Mouse (Mus musculus) forebrain, embryonic 13.5 days (tissue): ENCODE results near the gene Gnao1. TPM values are rescaled to one million over a fixed set of nuclear protein-coding genes. Genes with fewer than 3 reads are reported as not detected.

Experiments used
- ATAC-seq: fragments of 200-750 bp; cut with Nextera tagmentation; 2 replicates; pipeline ENCODE4 v1.8.0; 2017
- H3K27ac ChIP-seq: fragments of 300-500 bp; sonication (generic); 2 replicates; pipeline ENCODE4 v1.5.1; 2015; ENCODE audit warnings: inconsistent platforms, mild to moderate bottlenecking, moderate library complexity
- H3K27me3 ChIP-seq: fragments of 300-500 bp; sonication (generic); 2 replicates; pipeline ENCODE4 v1.6.1; 2015; ENCODE audit warnings: mild to moderate bottlenecking, inconsistent platforms
- H3K36me3 ChIP-seq: fragments of 300-500 bp; sonication (generic); 2 replicates; pipeline ENCODE4 v1.6.1; 2015; ENCODE audit warnings: mild to moderate bottlenecking, inconsistent platforms; ENCODE audit not compliant: poor library complexity, severe bottlenecking
- H3K4me1 ChIP-seq: fragments of 300-500 bp; sonication (generic); 2 replicates; pipeline ENCODE4 v1.6.1; 2015; ENCODE audit warnings: inconsistent platforms
- H3K4me2 ChIP-seq: fragments of 300-500 bp; sonication (generic); 2 replicates; pipeline ENCODE4 v1.6.1; 2015; ENCODE audit warnings: inconsistent platforms, mild to moderate bottlenecking, moderate library complexity
- H3K4me3 ChIP-seq: fragments of 300-500 bp; sonication (generic); 2 replicates; pipeline ENCODE4 v1.5.1; 2015; ENCODE audit warnings: mild to moderate bottlenecking, inconsistent platforms
- H3K9ac ChIP-seq: fragments of 300-500 bp; sonication (generic); 2 replicates; pipeline ENCODE4 v1.6.1; 2015; ENCODE audit warnings: mild to moderate bottlenecking, inconsistent platforms
- H3K9me3 ChIP-seq: fragments of 300-500 bp; sonication (generic); replicated peaks from 2 replicates; pipeline ENCODE4 v1.6.1; 2016; ENCODE audit warnings: inconsistent platforms
- WGBS: fragments of 180-500 bp; shearing (Covaris S2); methylation state at CpG from one replicate; pipeline ENCODE4 v1.1.7; 2015; 5-methylcytosine and 5-hydroxymethylcytosine counted together
- polyA plus RNA-seq: library from polyadenylated mRNA; unstranded; fragments of >200 nt; fragmentation: Nextera tagmentation; extraction: Ambion mirVana; gene quantifications from 2 replicates; pipeline ENCODE4 v1.2.1, GENCODE M21; 2015

Gnao1 gene
- 86.2 and 99.4 TPM in 2 replicates for polyA plus RNA-seq

DNA sequence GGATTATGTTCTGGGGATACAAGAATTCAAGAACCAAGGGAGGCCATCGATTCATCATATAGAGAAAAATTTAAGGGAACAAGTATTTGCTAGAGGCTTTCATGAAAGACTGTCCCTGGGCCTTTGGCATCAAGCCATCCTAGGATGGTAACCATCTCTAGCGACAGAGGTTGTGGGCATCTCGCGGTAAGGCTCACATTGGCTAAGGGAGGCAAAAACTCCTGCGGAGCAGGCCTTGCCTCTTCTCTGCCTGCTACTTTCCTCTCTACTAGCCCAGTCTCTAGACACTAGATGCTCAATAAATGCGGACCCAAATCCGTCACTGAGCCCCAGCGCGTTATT, at the start of gene Gnao1:
Gene Gnao1, plus strand, starts transcription at position 281 of the 342 bp plus-strand sequence.
- H3K27ac ChIP-seq: peak within 1 kb of the TSS; percentile 95
- WGBS: 11% methylated on average over 9 of the region's 9 CpGs
- no peaks in the 10 kb centered on the region for H3K9me3 ChIP-seq
- peak within 1 kb of the TSS; percentile 87 for H3K4me3 ChIP-seq
- H3K27me3 ChIP-seq: no peaks in the 10 kb centered on the region
- peak within 1 kb of the TSS; percentile 95 for H3K4me2 ChIP-seq
- no peaks in the 10 kb centered on the region for H3K36me3 ChIP-seq
- ATAC-seq: no peak
- peaks cover 22% of the 10 kb centered on the region for H3K4me1 ChIP-seq
- peak within 1 kb of the TSS; percentile 95 for H3K9ac ChIP-seq

DNA sequence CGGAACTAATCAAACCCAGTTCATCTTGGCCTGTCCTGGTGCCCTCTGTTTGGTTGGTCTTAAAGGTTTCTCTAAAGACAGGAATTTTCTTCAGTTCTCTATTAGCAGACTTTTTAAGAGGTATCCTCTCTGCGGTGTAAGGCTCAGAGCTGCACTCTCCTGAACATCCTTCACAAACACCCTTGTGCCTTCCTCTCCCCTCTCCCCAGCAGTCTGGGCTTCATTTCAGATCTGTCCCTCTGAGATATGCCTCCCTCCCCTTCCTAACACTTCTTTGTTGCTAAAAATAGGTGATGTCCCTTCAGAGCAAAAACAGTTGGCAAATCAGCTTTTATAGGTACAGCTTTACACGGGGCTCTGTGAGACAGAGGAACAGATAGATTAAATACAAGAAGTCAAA, 32.2 kb upstream of the Gnao1 start:
- no peaks in the 10 kb centered on the region for H3K9me3 ChIP-seq
- no peaks in the 10 kb centered on the region for H3K4me1 ChIP-seq
- WGBS: 74% methylated on average over 3 of the region's 3 CpGs
- no peak overlapping the region for H3K27ac ChIP-seq
- no peaks in the 10 kb centered on the region for H3K27me3 ChIP-seq
- H3K4me2 ChIP-seq: no peak overlapping the region
- no peak overlapping the region for H3K4me3 ChIP-seq
- H3K36me3 ChIP-seq: no peaks in the 10 kb centered on the region
- H3K9ac ChIP-seq: no peak overlapping the region
- no peak for ATAC-seq

DNA sequence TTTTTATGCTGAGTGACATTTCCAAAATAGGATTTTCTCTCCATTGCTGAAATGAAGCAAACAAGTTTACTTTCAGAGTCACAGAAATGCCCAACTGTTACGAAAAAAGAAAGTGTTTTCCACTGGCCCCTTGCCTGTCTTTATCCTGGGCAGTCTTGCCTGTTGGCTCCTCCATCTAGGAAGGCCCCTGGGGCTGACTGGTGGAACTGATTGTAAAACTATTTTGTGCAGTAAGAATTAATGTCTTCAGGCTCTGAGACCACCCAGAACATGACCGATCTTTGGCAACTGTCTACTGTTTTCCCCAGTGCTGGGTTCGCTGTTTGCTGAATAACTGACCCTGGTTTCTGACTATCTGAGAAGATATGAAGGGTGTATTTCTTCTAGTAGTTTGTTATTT, 540 bp upstream of the Gnao1 start:
- Histone ChIP-seq H3K9me3 (no peaks in the 10 kb centered on the region), H3K4me3 (no peak overlapping the region), H3K9ac (no peak overlapping the region), H3K4me1 (peaks cover 18% of the 10 kb centered on the region), H3K36me3 (no peaks in the 10 kb centered on the region), H3K27ac (no peak overlapping the region), H3K4me2 (no peak overlapping the region; the same call in 1 of the 2 replicates), H3K27me3 (no peaks in the 10 kb centered on the region)
- WGBS: 80% methylated on average over 3 of the region's 3 CpGs
- ATAC-seq: no peak

DNA sequence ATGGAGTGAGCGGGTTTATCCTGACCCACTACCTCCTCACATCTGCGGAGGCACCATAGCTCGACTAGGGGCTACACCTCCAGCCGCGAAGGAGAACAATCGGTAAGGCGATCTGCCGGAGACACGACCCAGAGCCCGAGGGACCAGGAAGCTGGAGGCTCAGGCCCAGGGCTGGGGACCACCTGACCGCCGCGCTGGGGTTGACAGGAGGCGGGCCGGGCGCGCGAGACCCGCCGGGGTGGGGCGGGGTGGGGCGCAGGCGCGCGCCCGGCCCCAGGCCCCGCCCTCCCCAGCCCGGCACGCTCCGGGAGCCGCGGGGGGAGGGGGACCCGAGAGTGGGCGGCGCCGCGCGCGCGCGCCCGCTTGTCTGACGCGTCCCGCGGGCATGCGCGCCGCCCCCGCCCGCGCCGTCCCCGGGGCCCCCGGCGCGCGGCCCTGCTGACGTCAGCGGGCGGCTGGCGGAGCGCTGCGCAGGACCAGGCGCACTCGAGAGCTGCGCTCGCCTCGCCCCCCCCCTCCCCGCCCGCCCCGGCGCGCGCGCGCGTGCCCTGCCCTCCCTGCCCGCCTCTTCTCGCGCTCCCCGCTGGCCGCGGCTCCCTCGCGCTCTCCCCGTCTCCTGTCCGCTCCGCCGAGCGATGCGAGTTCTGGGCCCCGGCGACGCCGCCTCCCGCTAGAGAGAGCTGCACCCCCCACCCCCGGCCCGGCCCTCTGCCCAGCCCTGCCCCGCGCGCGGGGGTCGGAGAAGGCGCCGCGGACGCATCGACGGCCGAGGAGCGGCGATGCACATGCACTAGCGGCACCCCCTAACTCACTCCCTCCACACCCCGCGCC, 477 bp downstream of the Gnao1 start:
- peaks cover 28% of the 10 kb centered on the region for H3K4me1 ChIP-seq
- H3K36me3 ChIP-seq: no peaks in the 10 kb centered on the region
- H3K4me2 ChIP-seq: peak overlapping the region; percentile 95
- under 1% methylated on average over 36 of the region's 116 CpGs for WGBS
- no peaks in the 10 kb centered on the region for H3K9me3 ChIP-seq
- ATAC-seq: peak; percentile 82
- H3K27ac ChIP-seq: peak overlapping the region; percentile 95
- H3K9ac ChIP-seq: peak overlapping the region; percentile 95
- H3K4me3 ChIP-seq: peak overlapping the region; percentile 87
- H3K27me3 ChIP-seq: no peaks in the 10 kb centered on the region

DNA sequence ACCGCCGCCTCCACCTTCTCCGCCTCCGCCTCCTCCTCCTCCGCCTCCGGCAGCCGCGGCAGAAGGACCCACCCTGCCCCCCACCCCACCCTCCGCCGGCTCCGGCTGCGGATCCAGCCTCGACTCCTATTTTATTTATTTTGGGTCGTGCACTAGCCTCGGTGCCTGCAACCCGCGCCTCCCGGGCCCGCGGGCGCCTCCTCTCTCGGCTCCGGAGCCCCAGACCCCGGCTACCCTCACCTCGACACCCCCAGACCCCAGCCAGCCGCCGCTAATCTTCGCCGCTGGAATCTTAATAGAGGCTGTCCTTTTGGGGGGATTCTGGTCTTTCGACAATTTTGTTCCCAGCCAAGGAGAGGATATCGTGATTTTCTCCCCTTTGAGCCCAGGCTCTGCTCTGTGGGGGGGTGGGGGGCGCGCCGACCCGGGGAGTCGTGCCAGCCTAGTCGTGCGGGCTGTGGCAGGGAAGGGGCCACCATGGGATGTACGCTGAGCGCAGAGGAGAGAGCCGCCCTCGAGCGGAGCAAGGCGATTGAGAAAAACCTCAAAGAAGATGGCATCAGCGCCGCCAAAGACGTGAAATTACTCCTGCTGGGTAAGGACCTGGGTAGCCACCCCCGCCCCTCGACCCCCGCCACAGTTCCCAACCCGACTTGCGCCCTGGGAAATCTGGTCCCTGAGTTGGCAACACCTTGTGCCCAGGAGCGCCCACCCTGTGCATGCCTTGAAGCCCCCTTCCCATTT, 1.3 kb downstream of the Gnao1 start:
- 2% methylated on average over 42 of the region's 53 CpGs for WGBS
- ATAC-seq: peak; percentile 17; the same call in 1 of the 2 replicates
- no peaks in the 10 kb centered on the region for H3K9me3 ChIP-seq

DNA sequence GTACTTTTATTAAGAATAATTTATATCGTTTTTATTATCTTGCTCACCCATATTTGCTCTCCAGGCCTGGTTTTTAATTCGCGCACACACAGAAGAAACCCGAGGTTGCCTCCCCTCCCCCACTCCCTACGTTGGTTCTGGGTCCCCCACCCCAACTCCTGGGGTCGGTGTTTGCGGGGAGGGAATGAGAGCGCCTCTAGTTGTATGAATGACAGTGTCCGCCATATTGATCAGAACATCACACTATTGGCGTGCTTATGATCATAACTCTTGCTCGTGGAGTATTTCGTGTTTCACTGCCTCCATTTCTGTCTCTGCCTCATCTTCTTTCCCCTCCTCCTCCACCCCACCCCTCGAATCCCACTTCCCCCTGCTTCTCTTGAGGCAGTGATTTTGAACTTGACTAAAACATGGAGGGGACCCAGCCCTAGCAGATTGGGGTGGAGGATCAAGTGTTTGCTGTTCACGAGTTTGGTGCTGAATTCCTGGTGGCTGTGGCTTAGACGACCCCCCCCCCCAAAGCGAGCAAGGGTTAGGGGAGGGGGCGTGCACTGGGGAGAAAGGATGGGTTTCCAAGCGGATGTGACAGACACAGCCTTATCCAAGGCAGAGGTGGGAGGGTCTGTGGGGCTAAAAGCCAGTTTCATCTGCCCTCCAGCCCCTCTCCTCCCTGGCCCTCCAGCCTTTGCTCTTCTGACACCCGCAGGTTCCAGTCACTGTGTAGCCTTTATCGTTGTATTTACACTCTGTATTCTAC, 2.1 kb downstream of the Gnao1 start:
- H3K4me1 ChIP-seq: peaks cover 44% of the 10 kb centered on the region
- peak overlapping the region; percentile 95 for H3K4me2 ChIP-seq
- H3K27me3 ChIP-seq: no peaks in the 10 kb centered on the region
- no peaks in the 10 kb centered on the region for H3K9me3 ChIP-seq
- H3K36me3 ChIP-seq: peaks cover 11% of the 10 kb centered on the region; the same call in 1 of the 2 replicates
- H3K4me3 ChIP-seq: peak overlapping the region; percentile 87
- H3K27ac ChIP-seq: peak overlapping the region; percentile 95
- ATAC-seq: no peak
- 5% methylated on average over 20 of the region's 20 CpGs for WGBS
- peak overlapping the region; percentile 95 for H3K9ac ChIP-seq

More for the DNA sequence above, 1.3 kb downstream of the Gnao1 start:
- Histone ChIP-seq H3K27me3 (no peaks in the 10 kb centered on the region), H3K27ac (peak overlapping the region; percentile 95), H3K36me3 (0 out of 2 replicates have a peak, but pooled peaks cover 2% of the 10 kb centered on the region), H3K4me1 (peaks cover 36% of the 10 kb centered on the region), H3K9ac (peak overlapping the region; percentile 95), H3K4me2 (peak overlapping the region; percentile 95), H3K4me3 (peak overlapping the region; percentile 87)

DNA sequence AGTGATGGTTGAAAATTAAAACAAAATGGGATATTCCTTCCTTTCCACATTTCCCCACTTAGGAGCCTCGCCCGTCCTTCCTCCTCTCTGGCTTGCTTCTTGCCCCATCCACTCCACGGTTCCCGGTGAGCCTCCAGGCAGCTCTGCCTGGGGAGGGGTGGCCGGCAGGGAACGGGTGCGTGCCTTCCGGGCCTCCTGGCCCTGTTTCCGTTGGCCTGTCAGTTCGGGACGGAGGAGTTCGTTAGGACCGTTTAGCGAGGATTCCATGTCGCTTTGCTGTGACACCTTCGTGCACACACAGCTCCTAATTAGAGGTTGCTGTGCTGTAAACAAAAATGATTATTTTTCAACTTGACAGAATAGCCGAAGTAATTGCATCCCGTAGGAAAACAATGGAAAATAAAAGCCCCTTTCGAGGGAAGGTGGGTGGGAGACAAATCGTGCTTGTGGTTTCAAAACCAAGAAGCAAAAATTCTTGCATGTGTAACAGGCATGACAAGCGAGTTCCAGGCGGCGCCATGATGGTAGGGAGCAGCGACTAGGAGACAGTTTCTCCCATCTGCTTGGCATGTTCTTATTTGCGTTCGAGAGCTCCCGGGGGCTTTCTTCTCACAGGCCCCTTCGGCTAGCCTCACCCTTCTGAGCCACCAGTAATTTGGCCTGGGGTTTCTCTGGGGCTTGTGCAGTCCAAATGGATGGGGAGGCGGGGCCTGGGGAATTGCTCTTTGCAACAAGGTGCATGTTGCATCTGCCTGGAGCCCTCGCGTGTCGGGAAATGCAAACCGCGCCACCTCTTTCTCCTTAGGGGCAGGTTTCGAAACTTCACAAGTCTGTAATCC, 3.0 kb downstream of the Gnao1 start:
- peak; percentile 7; the same call in 1 of the 2 replicates for ATAC-seq
- WGBS: 2% methylated on average over 35 of the region's 35 CpGs
- H3K4me3 ChIP-seq: peak overlapping the region; percentile 87

DNA sequence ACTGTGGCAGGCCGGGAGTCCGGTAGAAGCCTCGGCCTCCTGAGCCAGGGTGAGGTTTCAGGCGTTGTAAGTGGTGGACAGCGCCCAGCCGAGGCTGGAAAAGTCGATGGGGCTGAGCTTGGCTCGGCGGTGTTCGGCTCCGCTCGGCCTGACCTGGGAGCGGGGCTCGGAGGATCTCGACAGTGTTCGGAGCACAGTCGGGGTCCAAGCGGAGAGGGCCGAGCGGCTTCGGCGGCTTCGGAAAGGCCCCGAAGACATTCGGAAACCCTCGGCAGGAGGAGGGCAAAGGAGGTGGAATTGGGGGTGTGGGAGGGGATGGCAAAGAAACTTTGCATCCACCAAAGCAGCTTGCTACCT, 3.6 kb downstream of the Gnao1 start:
- H3K9ac ChIP-seq: peak overlapping the region; percentile 95
- under 1% methylated on average over 26 of the region's 26 CpGs for whole genome bisulfite sequencing
- peak; percentile 78 for ATAC-seq

More for the DNA sequence above, 3.0 kb downstream of the Gnao1 start:
- H3K4me2 ChIP-seq: peak overlapping the region; percentile 95
- H3K27me3 ChIP-seq: no peaks in the 10 kb centered on the region
- H3K9ac ChIP-seq: peak overlapping the region; percentile 95
- H3K4me1 ChIP-seq: peaks cover 44% of the 10 kb centered on the region
- H3K9me3 ChIP-seq: no peaks in the 10 kb centered on the region
- peak overlapping the region; percentile 95 for H3K27ac ChIP-seq
- H3K36me3 ChIP-seq: peaks cover 17% of the 10 kb centered on the region

DNA sequence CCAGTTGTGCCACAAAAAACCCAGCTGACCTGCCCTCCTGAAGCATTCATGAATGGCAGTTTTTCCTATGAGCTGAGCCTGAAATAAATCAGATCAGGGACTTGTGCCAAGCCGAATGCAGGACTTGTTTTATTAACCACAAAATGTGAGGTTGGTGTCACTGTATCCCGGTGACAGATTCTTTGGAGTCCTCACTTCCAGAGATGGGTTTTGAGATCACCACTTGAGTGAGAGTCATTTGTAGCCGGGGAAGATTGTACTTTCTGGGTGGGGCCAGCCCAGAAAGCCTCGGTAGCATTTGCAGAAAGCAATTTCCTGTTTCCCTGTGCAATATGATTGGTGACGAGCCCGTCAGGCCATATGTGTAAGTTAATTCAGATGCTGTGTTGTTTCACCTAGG, 4.5 kb downstream of the Gnao1 start:
- Histone ChIP-seq H3K4me3 (peak overlapping the region; percentile 87), H3K9ac (peak overlapping the region; percentile 39), H3K4me2 (peak overlapping the region; percentile 95), H3K9me3 (no peaks in the 10 kb centered on the region), H3K4me1 (peaks cover 42% of the 10 kb centered on the region), H3K27ac (peak overlapping the region; percentile 26; the same call in 1 of the 2 replicates), H3K36me3 (peaks cover 32% of the 10 kb centered on the region), H3K27me3 (no peaks in the 10 kb centered on the region)
- ATAC-seq: no peak
- WGBS: 64% methylated on average over 6 of the region's 6 CpGs

More for the DNA sequence above, 3.6 kb downstream of the Gnao1 start:
- H3K9me3 ChIP-seq: no peaks in the 10 kb centered on the region
- H3K4me1 ChIP-seq: peaks cover 44% of the 10 kb centered on the region
- H3K27me3 ChIP-seq: no peaks in the 10 kb centered on the region
- H3K4me2 ChIP-seq: peak overlapping the region; percentile 95
- peak overlapping the region; percentile 87 for H3K4me3 ChIP-seq
- H3K36me3 ChIP-seq: peaks cover 23% of the 10 kb centered on the region
- peak overlapping the region; percentile 95 for H3K27ac ChIP-seq

DNA sequence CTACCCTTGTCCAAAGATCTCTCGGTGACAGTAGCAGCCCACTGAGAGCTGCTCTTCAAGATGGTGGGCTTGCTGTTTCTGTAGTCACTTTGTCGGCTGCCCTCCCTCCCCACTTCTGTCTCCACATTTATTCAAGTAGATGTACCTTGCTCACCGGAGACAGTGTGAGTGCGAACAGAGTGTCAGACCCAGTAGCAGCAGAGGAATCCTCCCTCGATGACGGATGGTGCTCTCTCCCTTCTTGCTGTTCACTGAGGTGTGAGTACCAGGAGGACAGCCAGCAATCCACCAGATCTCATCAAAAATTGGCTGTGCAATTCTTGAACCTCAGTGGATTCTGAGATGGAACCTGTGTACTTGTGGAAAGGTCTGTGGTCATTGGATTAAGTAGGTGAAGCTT, 6.5 kb downstream of the Gnao1 start:
- no peaks in the 10 kb centered on the region for H3K27me3 ChIP-seq
- H3K36me3 ChIP-seq: peaks cover 48% of the 10 kb centered on the region
- no peak for ATAC-seq
- H3K4me3 ChIP-seq: no peak overlapping the region
- H3K27ac ChIP-seq: no peak overlapping the region
- H3K4me1 ChIP-seq: peaks cover 42% of the 10 kb centered on the region
- 0 out of 2 replicates have a peak overlapping the region, but pooled peaks have one; percentile 13 for H3K4me2 ChIP-seq
- no peak overlapping the region; the same call in 1 of the 2 replicates for H3K9ac ChIP-seq
- H3K9me3 ChIP-seq: no peaks in the 10 kb centered on the region
- WGBS: 78% methylated on average over 6 of the region's 6 CpGs

DNA sequence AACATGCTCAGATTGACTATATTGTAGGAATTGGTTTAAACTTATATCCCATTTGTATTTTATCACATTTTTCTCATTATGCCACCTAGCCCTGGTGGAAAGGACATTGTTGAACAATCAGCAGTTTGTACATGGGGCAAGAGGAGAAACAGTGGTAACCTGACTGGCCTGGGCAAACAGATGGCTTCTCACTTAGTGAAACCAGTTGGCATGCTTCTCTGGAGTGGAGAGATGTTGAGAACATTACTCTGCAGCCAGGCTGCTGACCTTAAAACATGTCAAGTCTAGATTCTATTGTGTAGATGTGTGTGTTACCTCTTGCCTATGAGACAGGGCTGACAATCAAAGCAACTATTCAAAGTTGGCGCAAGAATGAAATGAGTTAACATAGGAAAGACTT, 7.6 kb downstream of the Gnao1 start:
- ATAC-seq: no peak
- H3K4me1 ChIP-seq: peaks cover 38% of the 10 kb centered on the region
- H3K27me3 ChIP-seq: no peaks in the 10 kb centered on the region
- H3K9ac ChIP-seq: no peak overlapping the region
- H3K4me3 ChIP-seq: no peak overlapping the region
- no peaks in the 10 kb centered on the region for H3K9me3 ChIP-seq
- H3K4me2 ChIP-seq: no peak overlapping the region
- WGBS: 89% methylated on average over 1 of the region's 1 CpGs
- H3K27ac ChIP-seq: no peak overlapping the region
- H3K36me3 ChIP-seq: peaks cover 58% of the 10 kb centered on the region
